Mouse (Mus musculus) central nervous system, embryonic 11.5 days (tissue): ENCODE measurements around the gene Gad2. TPM values are rescaled to one million over a fixed set of nuclear protein-coding genes. Genes with fewer than 3 reads are reported as not detected.

Source experiments
- polyA plus RNA-seq: library from polyadenylated mRNA; depleted of rRNA; stranded (reverse); fragments of >200 nt; gene quantifications from 2 replicates; pipeline ENCODE4 v1.2.3, GENCODE M21; 2012; rRNA removed

The Gad2 gene
- polyA plus RNA-seq: 11.6 and 12.7 TPM in 2 replicates

GRCm38 (mm10) chr2:22621828-22622731, at the start of gene Gad2:
Gad2 (plus strand) TSS chr2:22622205.

Other genes with a start within 250 kb of the Gad2 start
- gene Apbb1ip, start 151.9 kb downstream of the Gad2 start, polyA plus RNA-seq: 0.96 and 1.4 TPM in 2 replicates